ENCODE assay signal across 16 mouse cellular contexts in genomic region chr11:34977861-34978260, GRCm38 (mm10).
DNase-seq lines count a peak whose midpoint lies in the region; ATAC-seq and TF ChIP-seq lines count a peak whose summit lies in the region.
"Had no signal": no experiment of that assay in that cellular context is flagged by ENCODE, and none has a peak within 500 bp of the region (broad histone marks: within the 10 kb centered on the region; RNA-seq: fewer than 3 reads in every experiment).

No protein-coding gene starts in this region.

- H3K27ac ChIP-seq in heart, embryonic 10.5 days, result no peak overlapping the region
- H3K27ac ChIP-seq in liver, postnatal 0 days (ENCODE audit: low read depth), result no peak overlapping the region
- H3K27ac ChIP-seq: heart, adult 2 months; hindbrain, embryonic 15.5 days; midbrain, embryonic 13.5 days; neural tube, embryonic 12.5 days had no signal

- no peaks in the 10 kb centered on the region for H3K27me3 ChIP-seq in heart, embryonic 10.5 days (ENCODE audit: insufficient read depth, poor library complexity, severe bottlenecking)
- H3K27me3 ChIP-seq in liver, postnatal 0 days (ENCODE audit: insufficient read depth, low read length), result no peaks in the 10 kb centered on the region
- H3K27me3 ChIP-seq: hindbrain, embryonic 15.5 days; midbrain, embryonic 13.5 days; neural tube, embryonic 12.5 days had no signal

- H3K36me3 ChIP-seq in heart, embryonic 10.5 days, result no peaks in the 10 kb centered on the region
- H3K36me3 ChIP-seq in liver, postnatal 0 days (replicated peaks; ENCODE audit: insufficient read depth, low read length), result no peaks in the 10 kb centered on the region
- H3K36me3 ChIP-seq: hindbrain, embryonic 15.5 days; midbrain, embryonic 13.5 days; neural tube, embryonic 12.5 days had no signal

- no peak overlapping the region for H3K9ac ChIP-seq in liver, postnatal 0 days (replicated peaks)
- H3K9ac ChIP-seq: hindbrain, embryonic 15.5 days; midbrain, embryonic 13.5 days; neural tube, embryonic 12.5 days had no signal

- no peaks in the 10 kb centered on the region for H3K9me3 ChIP-seq in heart, embryonic 10.5 days
- H3K9me3 ChIP-seq in liver, postnatal 0 days (ENCODE audit: low read length), result no peaks in the 10 kb centered on the region
- H3K9me3 ChIP-seq: hindbrain, embryonic 15.5 days; midbrain, embryonic 13.5 days; neural tube, embryonic 12.5 days had no signal

- H3K4me3 ChIP-seq in heart, embryonic 10.5 days, result no peak overlapping the region
- H3K4me3 ChIP-seq in liver, postnatal 0 days (ENCODE audit: low read depth, low read length), result no peak overlapping the region
- H3K4me3 ChIP-seq: heart, adult 2 months; hindbrain, embryonic 15.5 days; midbrain, embryonic 13.5 days; neural tube, embryonic 12.5 days had no signal

- TF ChIP-seq EP300 in liver, postnatal 0 days (IDR thresholded peaks at IDR 0.05; ENCODE audit: low read depth), result no peak

- peak; percentile 17 for DNase-seq in adrenal gland, postnatal 14 days
- no peak for DNase-seq in adrenal gland, adult 8-10 months
- DNase-seq in heart, adult 9 months (ENCODE audit: low spot score in 2 of 2), result peak; percentile 30 to 40
- no peak for DNase-seq in heart, embryonic 10.5 days (ENCODE audit: low spot score)
- peak; percentile 8 for DNase-seq in lung, postnatal 25 days (ENCODE audit: low spot score)
- no peak for DNase-seq in lung, adult 18-20 months
- no peak for DNase-seq in urinary bladder, adult 2 months (ENCODE audit: low spot score)
- DNase-seq in liver, postnatal 0 days, result no peak
- DNase-seq: lung, postnatal 14 days; right cerebral cortex, adult 18-20 months had no signal

- peaks cover 2% of the 10 kb centered on the region; the same call in 1 of the 2 replicates for H3K4me1 ChIP-seq in heart, embryonic 10.5 days
- 0 out of 2 replicates have a peak, but pooled peaks cover 3% of the 10 kb centered on the region for H3K4me1 ChIP-seq in liver, postnatal 0 days (ENCODE audit: insufficient read depth)
- H3K4me1 ChIP-seq: hindbrain, embryonic 15.5 days; midbrain, embryonic 13.5 days; neural tube, embryonic 12.5 days had no signal

- H3K4me2 ChIP-seq in liver, postnatal 0 days (ENCODE audit: low read depth, low read length), result no peak overlapping the region
- H3K4me2 ChIP-seq: hindbrain, embryonic 15.5 days; midbrain, embryonic 13.5 days; neural tube, embryonic 12.5 days had no signal

- no peak for TF ChIP-seq CTCF in liver, postnatal 0 days (IDR thresholded peaks at IDR 0.05; ENCODE audit: low read depth)

- WGBS in heart, embryonic 10.5 days, result 71% methylated on average over 7 of the region's 7 CpGs
- WGBS in liver, postnatal 0 days (ENCODE audit: insufficient replicate concordance), result 64% methylated on average over 7 of the region's 7 CpGs

- no peak for ATAC-seq in liver, postnatal 0 days
- ATAC-seq: activated CD4-positive, CD25-positive, alpha-beta regulatory T cell, adult 4 months; forebrain, embryonic 16.5 days; midbrain, embryonic 13.5 days had no signal

Comparison
In these comparisons a context has a peak if more than half of its experiments do, and no peak if none do; other contexts are left out.
1. DNase-seq: peak in adrenal gland, postnatal 14 days (single experiment), heart, adult 9 months (2 of 2) and lung, postnatal 25 days (single experiment); none in adrenal gland, adult 8-10 months (single experiment), heart, embryonic 10.5 days (single experiment), lung, adult 18-20 months (0 of 2), urinary bladder, adult 2 months (single experiment) and liver, postnatal 0 days (single experiment).